Mouse (Mus musculus) stomach, embryonic 14.5 days (tissue): Measurements from ENCODE around the gene Idua. TPM values are rescaled to one million over a fixed set of nuclear protein-coding genes. Genes with fewer than 3 reads are reported as not detected.

Experiments used
- ATAC-seq: fragments of 200-750 bp; cut with Nextera tagmentation; 2 replicates; pipeline ENCODE4 v1.8.0; 2017; ENCODE audit warnings: low read depth, moderate TSS enrichment; ENCODE audit not compliant: insufficient number of reproducible peaks, insufficient read depth, low FRiP score
- H3K27ac ChIP-seq: fragments of 300-500 bp; sonication (generic); 2 replicates; pipeline ENCODE4 v1.5.1; 2014; ENCODE audit warnings: mild to moderate bottlenecking, low read length, moderate library complexity, mixed read lengths
- H3K27me3 ChIP-seq: fragments of 300-500 bp; sonication (generic); 2 replicates; pipeline ENCODE4 v1.6.1; 2014; ENCODE audit warnings: low read length, control low read depth, mixed read lengths; ENCODE audit not compliant: control insufficient read depth, insufficient read depth
- H3K36me3 ChIP-seq: fragments of 300-500 bp; sonication (generic); 2 replicates; pipeline ENCODE4 v1.6.1; 2014; ENCODE audit warnings: mild to moderate bottlenecking, control low read depth, low read length, moderate library complexity, mixed read lengths; ENCODE audit not compliant: control insufficient read depth, insufficient read depth
- H3K4me1 ChIP-seq: fragments of 300-500 bp; sonication (generic); 2 replicates; pipeline ENCODE4 v1.6.1; 2014; ENCODE audit warnings: low read length, control low read depth, mixed read lengths; ENCODE audit not compliant: control insufficient read depth, insufficient read depth
- H3K4me2 ChIP-seq: fragments of 300-500 bp; sonication (generic); replicated peaks from 2 replicates; pipeline ENCODE4 v1.6.1; 2014; ENCODE audit warnings: low read depth, low read length, control low read depth
- H3K4me3 ChIP-seq: fragments of 300-500 bp; sonication (generic); 2 replicates; pipeline ENCODE4 v1.5.1; 2014; ENCODE audit warnings: low read depth, low read length, control low read depth
- H3K9ac ChIP-seq: fragments of 300-500 bp; sonication (generic); replicated peaks from 2 replicates; pipeline ENCODE4 v1.6.1; 2014; ENCODE audit warnings: low read depth, mild to moderate bottlenecking, control low read depth, low read length, moderate library complexity, mixed read lengths
- H3K9me3 ChIP-seq: fragments of 300-500 bp; sonication (generic); 2 replicates; pipeline ENCODE4 v1.6.1; 2016; ENCODE audit warnings: low read depth, low read length, control low read depth; ENCODE audit not compliant: control insufficient read depth
- WGBS: fragments of 180-500 bp; shearing (Covaris S2); extraction: QIAGEN DNeasy Blood & Tissue Kit; methylation state at CpG from one replicate; pipeline ENCODE4 v1.1.7; 2014; 5-methylcytosine and 5-hydroxymethylcytosine counted together
- polyA plus RNA-seq: library from polyadenylated mRNA; unstranded; fragments of >200 nt; fragmentation: Nextera tagmentation; extraction: Ambion mirVana; gene quantifications from 2 replicates; pipeline ENCODE4 v1.2.1, GENCODE M21; 2014

Gene Idua
- polyA plus RNA-seq, 1 experiment from 2014 or later = 18.0 TPM

DNA sequence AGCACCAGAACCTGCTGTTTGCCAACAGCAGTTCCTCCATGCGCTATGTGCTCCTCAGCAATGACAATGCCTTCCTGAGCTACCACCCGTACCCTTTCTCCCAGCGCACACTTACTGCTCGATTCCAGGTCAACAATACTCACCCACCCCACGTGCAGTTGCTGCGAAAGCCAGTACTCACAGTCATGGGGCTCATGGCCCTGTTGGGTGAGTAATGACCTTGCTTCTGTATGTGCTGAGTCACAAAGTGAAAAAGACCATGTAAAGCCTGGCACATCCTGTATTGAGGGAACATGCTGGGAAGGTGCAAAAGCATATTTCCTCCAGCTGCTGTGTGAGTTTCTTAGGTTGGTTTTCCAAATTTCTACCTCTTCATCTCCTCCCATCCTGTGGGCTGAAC lies 20.7 kb downstream of the Idua start:
- WGBS = 89% methylated on average over 6 of the region's 6 CpGs

DNA sequence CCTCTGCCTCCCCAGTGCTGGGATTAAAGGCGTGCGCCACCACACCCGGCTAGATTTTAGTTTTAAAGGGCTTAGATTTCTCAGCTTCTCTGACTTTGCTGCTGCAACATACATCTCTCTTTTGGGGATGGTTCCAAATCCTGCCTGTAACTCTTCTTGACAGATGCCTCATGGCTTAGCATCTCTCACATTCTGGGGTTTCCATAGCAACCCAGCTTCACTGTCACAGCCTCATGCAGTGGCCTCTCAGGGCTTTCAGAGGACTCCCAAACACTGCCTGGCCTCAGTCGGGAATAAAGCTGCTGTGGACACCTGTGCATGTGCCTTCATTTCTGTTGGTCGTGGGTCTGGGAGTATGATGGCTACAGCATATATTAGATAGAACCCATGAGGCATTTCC lies 29.0 kb downstream of the Idua start:
- Histone ChIP-seq H3K27ac (no peak overlapping the region), H3K4me2 (no peak overlapping the region), H3K4me1 (0 out of 2 replicates have a peak, but pooled peaks cover 9% of the 10 kb centered on the region), H3K27me3 (no peaks in the 10 kb centered on the region), H3K36me3 (no peaks in the 10 kb centered on the region), H3K4me3 (no peak overlapping the region), H3K9ac (no peak overlapping the region), H3K9me3 (no peaks in the 10 kb centered on the region)
- WGBS = 72% methylated on average over 5 of the region's 5 CpGs
- no peak for ATAC-seq

More for the DNA sequence above, 20.7 kb downstream of the Idua start:
- Histone ChIP-seq H3K27me3 (no peaks in the 10 kb centered on the region), H3K27ac (no peak overlapping the region), H3K9me3 (no peaks in the 10 kb centered on the region), H3K36me3 (peaks cover 4% of the 10 kb centered on the region; the same call in 1 of the 2 replicates), H3K4me2 (no peak overlapping the region), H3K9ac (no peak overlapping the region), H3K4me3 (no peak overlapping the region), H3K4me1 (peaks cover 9% of the 10 kb centered on the region; the same call in 1 of the 2 replicates)
- no peak for ATAC-seq

DNA sequence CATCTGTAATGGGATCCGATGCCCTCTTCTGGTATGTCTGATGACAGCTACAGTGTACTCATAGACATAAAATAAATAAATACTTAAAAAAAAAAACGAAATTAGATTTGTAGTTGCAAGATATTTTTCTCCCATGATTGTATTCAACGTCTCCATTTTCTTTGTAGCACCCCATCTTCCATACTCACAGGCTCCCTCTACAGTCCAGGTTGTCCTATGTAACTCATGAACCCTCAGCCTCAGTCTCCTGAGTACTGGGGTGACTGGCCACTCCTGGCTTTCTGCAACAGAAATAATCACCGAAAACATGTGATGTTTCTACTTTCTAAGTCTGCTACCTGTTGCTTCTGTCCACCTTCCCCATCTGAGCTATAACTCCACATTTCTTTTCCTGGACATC lies 31.0 kb downstream of the Idua start:
- no peak for ATAC-seq
- Histone ChIP-seq H3K4me3 (no peak overlapping the region), H3K4me1 (peaks cover 20% of the 10 kb centered on the region; the same call in 1 of the 2 replicates), H3K9me3 (no peaks in the 10 kb centered on the region), H3K27me3 (no peaks in the 10 kb centered on the region), H3K36me3 (no peaks in the 10 kb centered on the region), H3K4me2 (no peak overlapping the region), H3K27ac (no peak overlapping the region), H3K9ac (no peak overlapping the region)
- WGBS = 67% methylated on average over 4 of the region's 4 CpGs

DNA sequence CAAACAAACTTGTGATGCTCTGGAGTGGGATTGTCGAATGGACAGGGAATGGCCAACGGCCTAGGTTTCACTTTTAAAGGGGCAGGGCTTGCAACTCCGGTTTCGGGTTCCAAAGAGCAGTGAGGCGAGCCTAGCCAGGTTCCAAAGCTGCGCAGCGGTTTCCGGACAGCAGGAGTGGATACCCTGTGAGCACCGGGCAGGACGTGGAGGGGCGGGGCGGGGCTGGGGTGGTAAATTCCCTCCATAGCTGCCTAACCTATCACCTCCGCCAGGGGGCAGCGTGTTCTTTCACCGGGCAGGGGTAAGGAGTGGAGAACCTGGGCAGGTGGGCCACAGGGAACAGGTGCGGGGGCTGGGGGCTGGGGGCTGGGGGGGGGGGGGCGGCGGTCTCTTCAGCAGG lies 32.1 kb downstream of the Idua start, which contains the start of gene Fgfrl1:
Fgfrl1 (plus strand) TSS at position 112 of the 400 bp plus-strand sequence.
- Histone ChIP-seq H3K36me3 (no peaks in the 10 kb centered on the region), H3K9me3 (no peaks in the 10 kb centered on the region), H3K4me1 (peaks cover 30% of the 10 kb centered on the region; the same call in 1 of the 2 replicates), H3K27ac (no peak within 1 kb of the TSS), H3K4me3 (peak within 1 kb of the TSS; percentile 77), H3K4me2 (peak within 1 kb of the TSS; percentile 48), H3K27me3 (no peaks in the 10 kb centered on the region), H3K9ac (no peak within 1 kb of the TSS)
- ATAC-seq = no peak
- WGBS = 3% methylated on average over 18 of the region's 18 CpGs

DNA sequence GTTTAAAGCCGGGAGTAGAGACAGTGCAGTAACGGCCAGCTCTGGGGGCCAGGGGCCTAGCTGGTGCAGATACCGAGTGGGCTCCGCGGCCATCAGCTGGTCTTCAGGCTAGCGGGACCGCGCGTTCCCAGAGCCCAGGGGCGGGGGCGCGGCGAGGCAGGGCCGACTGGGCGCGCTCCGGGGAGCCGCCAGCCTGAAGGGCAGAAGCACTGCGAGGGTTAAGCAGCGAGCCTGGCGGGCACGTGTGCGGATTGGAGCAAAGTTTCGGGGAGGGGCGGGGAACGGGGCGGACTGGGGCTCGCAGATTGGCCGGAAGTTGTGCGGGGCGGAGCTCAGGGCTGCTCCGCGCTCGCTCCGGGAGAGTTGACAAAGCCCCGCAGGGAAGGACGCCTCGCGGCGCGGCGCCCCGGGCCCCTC lies 33.7 kb downstream of the Idua start:
- H3K27ac ChIP-seq = no peak overlapping the region
- peak overlapping the region; percentile 76 for H3K4me2 ChIP-seq
- H3K27me3 ChIP-seq = no peaks in the 10 kb centered on the region
- no peaks in the 10 kb centered on the region for H3K9me3 ChIP-seq
- H3K36me3 ChIP-seq = no peaks in the 10 kb centered on the region
- H3K4me1 ChIP-seq = peaks cover 36% of the 10 kb centered on the region; the same call in 1 of the 2 replicates
- H3K9ac ChIP-seq = peak overlapping the region; percentile 81
- peak; percentile 95 for ATAC-seq
- 1% methylated on average over 38 of the region's 43 CpGs for WGBS
- peak overlapping the region; percentile 77 for H3K4me3 ChIP-seq

DNA sequence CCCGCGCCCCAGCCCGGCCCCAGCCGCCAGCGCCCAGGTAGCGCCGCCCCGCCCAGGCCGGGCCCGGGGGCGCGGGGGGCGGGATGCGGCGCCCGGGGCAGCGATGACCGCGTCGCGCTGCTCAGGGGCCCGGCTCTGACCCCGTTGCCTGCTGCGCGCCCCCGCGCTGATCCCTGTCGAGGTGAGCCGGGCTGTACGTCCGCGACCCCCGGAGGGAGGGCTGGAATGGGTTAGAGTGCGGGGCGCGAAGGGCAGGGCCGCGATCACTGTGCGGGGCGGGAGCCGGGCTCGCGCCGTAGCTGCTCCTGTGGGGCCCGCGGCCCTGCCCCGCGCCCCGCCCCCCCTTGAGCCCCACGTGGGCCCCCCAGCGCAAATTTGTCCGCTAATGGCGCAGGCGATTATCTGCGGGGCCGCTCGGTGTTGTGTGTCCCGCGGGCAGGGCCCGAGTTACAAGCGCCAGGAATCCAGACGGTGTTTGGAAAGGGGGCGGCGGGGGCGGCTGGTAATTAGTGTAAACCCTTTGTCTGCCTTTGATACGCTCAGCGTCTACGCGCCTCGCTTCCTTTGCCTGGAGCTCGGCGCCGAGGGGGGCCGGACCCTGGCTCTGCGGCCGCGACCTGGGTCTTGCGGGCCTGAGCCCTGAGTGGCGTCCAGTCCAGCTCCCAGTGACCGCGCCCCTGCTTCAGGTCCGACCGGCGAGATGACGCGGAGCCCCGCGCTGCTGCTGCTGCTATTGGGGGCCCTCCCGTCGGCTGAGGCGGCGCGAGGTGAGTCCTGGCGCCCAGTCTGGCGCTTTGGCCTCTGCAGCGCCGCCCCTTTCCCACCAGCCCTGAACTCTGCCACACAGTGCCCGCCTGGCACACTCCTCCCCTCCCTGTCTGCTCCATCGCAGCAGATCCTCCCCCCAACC lies 34.5 kb downstream of the Idua start:
- Histone ChIP-seq H3K4me1 (peaks cover 36% of the 10 kb centered on the region; the same call in 1 of the 2 replicates), H3K4me3 (peak overlapping the region; percentile 77), H3K27me3 (no peaks in the 10 kb centered on the region), H3K36me3 (no peaks in the 10 kb centered on the region), H3K4me2 (peak overlapping the region; percentile 76), H3K9ac (peak overlapping the region; percentile 81), H3K9me3 (no peaks in the 10 kb centered on the region), H3K27ac (peak overlapping the region; percentile 45; the same call in 1 of the 2 replicates)
- WGBS = under 1% methylated on average over 70 of the region's 99 CpGs
- peak; percentile 35 for ATAC-seq

DNA sequence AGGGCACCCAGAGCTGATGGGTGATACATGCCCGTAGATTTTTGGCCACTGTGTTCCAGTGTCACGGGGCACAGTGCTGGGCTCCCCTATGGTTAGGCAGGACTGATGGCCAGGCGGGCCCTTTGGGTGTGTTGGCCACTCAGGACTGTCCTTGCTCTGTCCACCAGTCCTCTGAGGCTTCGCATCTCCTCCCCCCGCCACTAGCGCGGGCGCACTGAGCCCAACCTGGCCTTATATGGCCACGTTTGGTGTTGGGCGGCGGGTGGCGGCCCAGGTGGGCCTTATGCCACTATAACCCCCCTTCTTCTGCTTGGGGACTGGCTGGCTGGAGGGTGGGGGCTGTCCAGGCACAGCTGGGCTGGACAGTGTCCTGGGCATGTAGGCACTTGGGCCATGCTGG lies 35.7 kb downstream of the Idua start:
- H3K4me1 ChIP-seq = peaks cover 41% of the 10 kb centered on the region; the same call in 1 of the 2 replicates
- 0 out of 2 replicates have a peak overlapping the region, but pooled peaks have one; percentile 76 for H3K4me2 ChIP-seq
- no peaks in the 10 kb centered on the region for H3K27me3 ChIP-seq

DNA sequence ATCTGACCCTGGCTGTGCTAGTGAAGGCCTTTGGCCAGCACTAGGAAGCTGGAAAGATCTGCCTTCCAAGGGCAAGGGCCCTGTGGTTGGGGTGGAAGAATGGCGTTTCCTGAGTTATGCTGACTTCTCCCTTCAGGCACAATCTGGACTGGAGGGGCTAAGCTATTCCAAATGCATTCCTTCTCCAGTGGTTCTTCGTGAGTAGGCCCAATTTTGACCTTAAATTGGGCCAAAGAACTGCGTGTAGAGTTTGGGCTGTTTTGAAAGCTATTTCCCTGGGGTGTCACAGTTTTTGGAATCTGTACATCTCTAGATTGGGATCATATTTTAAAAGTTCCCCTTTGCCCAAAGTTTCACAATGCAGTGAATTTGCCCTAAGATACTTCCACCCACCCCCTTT lies 36.4 kb downstream of the Idua start:
- 77% methylated on average over 3 of the region's 3 CpGs for WGBS
- Histone ChIP-seq H3K4me2 (no peak overlapping the region), H3K27ac (no peak overlapping the region), H3K27me3 (no peaks in the 10 kb centered on the region), H3K9me3 (no peaks in the 10 kb centered on the region), H3K9ac (no peak overlapping the region; the same call in 1 of the 2 replicates), H3K36me3 (no peaks in the 10 kb centered on the region), H3K4me3 (no peak overlapping the region), H3K4me1 (peaks cover 41% of the 10 kb centered on the region; the same call in 1 of the 2 replicates)
- ATAC-seq = no peak

More for the DNA sequence above, 35.7 kb downstream of the Idua start:
- no peak overlapping the region for H3K4me3 ChIP-seq
- no peaks in the 10 kb centered on the region for H3K9me3 ChIP-seq
- no peaks in the 10 kb centered on the region for H3K36me3 ChIP-seq
- no peak overlapping the region for H3K9ac ChIP-seq
- 97% methylated on average over 11 of the region's 12 CpGs for WGBS
- H3K27ac ChIP-seq = no peak overlapping the region
- ATAC-seq = no peak
